Mouse (Mus musculus) myocyte (in vitro differentiated cells): ENCODE measurements at regions not wholly inside any gene's neighbourhood (a gene's known extent, or its start where the extent isn't known, plus 50 kb on each side); places are given as distances from the start of the nearest gene placed in this dataset.

Experiments used
- H3K27me3 ChIP-seq: one replicate; pipeline ENCODE4 v1.6.1; 2011; ENCODE audit not compliant: control insufficient read depth, insufficient read depth, insufficient read length
- H3K36me3 ChIP-seq: one replicate; pipeline ENCODE4 v1.6.1; 2011; ENCODE audit not compliant: control insufficient read depth, insufficient read depth
- H3K4me2 ChIP-seq: one replicate; pipeline ENCODE4 v1.6.1; 2011; ENCODE audit warnings: low read depth, control low read depth
- H3K4me3 ChIP-seq: one replicate; pipeline ENCODE4 v1.5.1; 2011; ENCODE audit warnings: mild to moderate bottlenecking, control low read depth, moderate library complexity
- H3K79me2 ChIP-seq: one replicate; pipeline ENCODE4 v1.6.1; 2011; ENCODE audit not compliant: control insufficient read depth, insufficient read depth
- H3ac ChIP-seq: one replicate; pipeline ENCODE4 v1.6.1; 2011; ENCODE audit not compliant: control insufficient read depth, insufficient read length
- CEBPB ChIP-seq: IDR thresholded peaks from 2 replicates; pipeline ENCODE4 v1.6.1; 2011; ENCODE audit warnings: mild to moderate bottlenecking, moderate library complexity; ENCODE audit not compliant: poor library complexity, insufficient read depth, severe bottlenecking
- E2F4 ChIP-seq: IDR thresholded peaks from one replicate; pipeline ENCODE4 v1.6.1; 2011; ENCODE audit warnings: mild to moderate bottlenecking, control low read depth, moderate library complexity; ENCODE audit not compliant: insufficient read depth
- MAX ChIP-seq: IDR thresholded peaks from one replicate; pipeline ENCODE4 v1.6.1; 2011; ENCODE audit warnings: low read depth, mild to moderate bottlenecking, control low read depth
- MYOD1 ChIP-seq, 3 experiments: IDR thresholded peaks; one replicate each; pipeline ENCODE4 v1.6.1; 2011; ENCODE audit warnings: control low read depth in 2 of 3, low read depth in 2 of 3, mild to moderate bottlenecking in 2 of 3, moderate library complexity in 1 of 3; ENCODE audit not compliant: insufficient read length in 2 of 3, control insufficient read depth in 1 of 3
- MYOG ChIP-seq, 3 experiments: IDR thresholded peaks; one replicate each; pipeline ENCODE4 v1.6.1; 2011; ENCODE audit warnings: control low read depth in 2 of 3, low read depth in 2 of 3, mild to moderate bottlenecking in 2 of 3; ENCODE audit not compliant: insufficient read length in 2 of 3, control insufficient read depth in 1 of 3, insufficient read depth in 1 of 3
- POLR2A ChIP-seq: IDR thresholded peaks from one replicate; pipeline ENCODE4 v1.6.1; 2011; ENCODE audit warnings: low read depth, mild to moderate bottlenecking, control low read depth, moderate library complexity; ENCODE audit not compliant: insufficient read length
- POLR2AphosphoS2 ChIP-seq: IDR thresholded peaks from one replicate; pipeline ENCODE4 v1.6.1; 2011; ENCODE audit warnings: low read depth, control low read depth; ENCODE audit not compliant: insufficient read length
- REST ChIP-seq: IDR thresholded peaks from one replicate; pipeline ENCODE4 v1.6.1; 2011; ENCODE audit warnings: mild to moderate bottlenecking, control low read depth, moderate library complexity; ENCODE audit not compliant: insufficient read depth, insufficient read length
- SRF ChIP-seq: IDR thresholded peaks from one replicate; pipeline ENCODE4 v1.6.1; 2011; ENCODE audit warnings: low read depth; ENCODE audit not compliant: control insufficient read depth, insufficient read length
- TCF12 ChIP-seq: IDR thresholded peaks from one replicate; pipeline ENCODE4 v1.6.1; 2011; ENCODE audit warnings: mild to moderate bottlenecking, control low read depth; ENCODE audit not compliant: poor library complexity, insufficient read depth, severe bottlenecking
- TCF3 ChIP-seq: IDR thresholded peaks from one replicate; pipeline ENCODE4 v1.6.1; 2011; ENCODE audit warnings: low read depth, control low read depth; ENCODE audit not compliant: insufficient read length
- USF1 ChIP-seq: IDR thresholded peaks from one replicate; pipeline ENCODE4 v1.6.1; 2011; ENCODE audit warnings: low read depth, mild to moderate bottlenecking, control low read depth, moderate library complexity

- Histone ChIP-seq H3K36me3 (no peaks in the 10 kb centered on the region), H3K27me3 (no peaks in the 10 kb centered on the region), H3K79me2 (no peaks in the 10 kb centered on the region), H3ac (no peak overlapping the region), H3K4me2 (no peak overlapping the region), H3K4me3 (no peak overlapping the region)
- TF ChIP-seq USF1 (no peak), E2F4 (no peak), CEBPB (no peak), MAX (no peak), TCF3 (no peak), MYOD1 (IDR thresholded peaks at IDR 0.05; ENCODE audit: control insufficient read depth in 1 of 3, insufficient read length in 2 of 3, low read depth in 2 of 3) (no peak), MYOG (IDR thresholded peaks at IDR 0.05; ENCODE audit: control insufficient read depth in 1 of 3, insufficient read depth in 1 of 3, insufficient read length in 2 of 3, low read depth in 2 of 3) (no peak), TCF12 (no peak), POLR2AphosphoS2 (no peak)
These were observed 58.8 kb upstream of the Otos start for GRCm38 (mm10) chr1:92707441-92707840.

GRCm38 (mm10) chr1:92703903-92704302 lies 55.3 kb upstream of the Otos start:
- Histone ChIP-seq H3K36me3 (no peaks in the 10 kb centered on the region), H3K4me3 (no peak overlapping the region), H3K27me3 (no peaks in the 10 kb centered on the region), H3K79me2 (no peaks in the 10 kb centered on the region), H3ac (no peak overlapping the region), H3K4me2 (peak overlapping the region; percentile 69)
- TF ChIP-seq MAX (no peak), E2F4 (no peak), SRF (no peak), TCF12 (peak; percentile 86), USF1 (peak; percentile 66), MYOG (IDR thresholded peaks at IDR 0.05; ENCODE audit: control insufficient read depth in 1 of 3, insufficient read depth in 1 of 3, insufficient read length in 2 of 3, low read depth in 2 of 3) (peak; percentile 49 to 87 (median 73)), CEBPB (peak; percentile 67), TCF3 (peak; percentile 76), MYOD1 (IDR thresholded peaks at IDR 0.05; ENCODE audit: control insufficient read depth in 1 of 3, insufficient read length in 2 of 3, low read depth in 2 of 3) (peak; percentile 99 to 100 (median 100))

GRCm38 (mm10) chr1:92703270-92703669 lies 54.6 kb upstream of the Otos start:
- no peaks in the 10 kb centered on the region for H3K36me3 ChIP-seq
- H3K79me2 ChIP-seq: no peaks in the 10 kb centered on the region
- no peak overlapping the region for H3ac ChIP-seq
- TF ChIP-seq SRF (no peak), TCF12 (no peak), POLR2AphosphoS2 (no peak), E2F4 (no peak), MAX (no peak), POLR2A (peak; percentile 30), MYOD1 (IDR thresholded peaks at IDR 0.05; ENCODE audit: control insufficient read depth in 1 of 3, insufficient read length in 2 of 3, low read depth in 2 of 3) (peak in 2 of 3 experiments; percentile 34 to 41)
- no peak overlapping the region for H3K4me3 ChIP-seq
- H3K27me3 ChIP-seq: no peaks in the 10 kb centered on the region
- peak overlapping the region; percentile 69 for H3K4me2 ChIP-seq

- H3K4me2 ChIP-seq: no peak overlapping the region
- TF ChIP-seq TCF12: no peak
- TF ChIP-seq TCF3: no peak
- TF ChIP-seq USF1: no peak
- H3K36me3 ChIP-seq: no peaks in the 10 kb centered on the region
- no peaks in the 10 kb centered on the region for H3K79me2 ChIP-seq
- no peak overlapping the region for H3K4me3 ChIP-seq
- no peaks in the 10 kb centered on the region for H3K27me3 ChIP-seq
- H3ac ChIP-seq: no peak overlapping the region
These were observed 51.5 kb upstream of the Otos start for GRCm38 (mm10) chr1:92700107-92700506.

- Histone ChIP-seq H3K36me3 (no peaks in the 10 kb centered on the region), H3K27me3 (no peaks in the 10 kb centered on the region), H3K4me3 (no peak overlapping the region), H3K79me2 (no peaks in the 10 kb centered on the region), H3ac (no peak overlapping the region), H3K4me2 (peak overlapping the region; percentile 30)
- TF ChIP-seq TCF3: no peak
- TF ChIP-seq CEBPB: no peak
- no peak for TF ChIP-seq POLR2AphosphoS2
- TF ChIP-seq REST: no peak
- TF ChIP-seq MYOD1 (IDR thresholded peaks at IDR 0.05; ENCODE audit: control insufficient read depth in 1 of 3, insufficient read length in 2 of 3, low read depth in 2 of 3): no peak
- no peak for TF ChIP-seq MAX
- no peak for TF ChIP-seq TCF12
- TF ChIP-seq USF1: no peak
- TF ChIP-seq MYOG (IDR thresholded peaks at IDR 0.05; ENCODE audit: control insufficient read depth in 1 of 3, insufficient read depth in 1 of 3, insufficient read length in 2 of 3, low read depth in 2 of 3): no peak
- TF ChIP-seq POLR2A: no peak
- TF ChIP-seq E2F4: no peak
- no peak for TF ChIP-seq SRF
These were observed 51.1 kb upstream of the Otos start for GRCm38 (mm10) chr1:92699697-92700096.
